Mouse (Mus musculus) neural tube, embryonic 12.5 days (tissue): ENCODE results near the gene Layn. TPM values are rescaled to one million over a fixed set of nuclear protein-coding genes. Genes with fewer than 3 reads are reported as not detected.

Experiments used
- ATAC-seq: fragments of 200-750 bp; cut with Nextera tagmentation; 2 replicates; pipeline ENCODE4 v1.8.0; 2017; ENCODE audit warnings: low read depth, mild to moderate bottlenecking, moderate TSS enrichment, moderate library complexity; ENCODE audit not compliant: low FRiP score
- H3K27ac ChIP-seq: fragments of 300-500 bp; sonication (generic); 2 replicates; pipeline ENCODE4 v1.5.1; 2016
- H3K27me3 ChIP-seq: fragments of 300-500 bp; sonication (generic); replicated peaks from 2 replicates; pipeline ENCODE4 v1.6.1; 2016; ENCODE audit warnings: mild to moderate bottlenecking
- H3K36me3 ChIP-seq: fragments of 300-500 bp; sonication (generic); 2 replicates; pipeline ENCODE4 v1.6.1; 2016; ENCODE audit warnings: mild to moderate bottlenecking
- H3K4me1 ChIP-seq: fragments of 300-500 bp; sonication (generic); 2 replicates; pipeline ENCODE4 v1.6.1; 2016
- H3K4me2 ChIP-seq: fragments of 300-500 bp; sonication (generic); replicated peaks from 2 replicates; pipeline ENCODE4 v1.6.1; 2016; ENCODE audit warnings: mild to moderate bottlenecking
- H3K4me3 ChIP-seq: fragments of 300-500 bp; sonication (generic); 2 replicates; pipeline ENCODE4 v1.5.1; 2016
- H3K9ac ChIP-seq: fragments of 300-500 bp; sonication (generic); 2 replicates; pipeline ENCODE4 v1.6.1; 2016; ENCODE audit warnings: mild to moderate bottlenecking
- H3K9me3 ChIP-seq: fragments of 300-500 bp; sonication (generic); 2 replicates; pipeline ENCODE4 v1.6.1; 2016; ENCODE audit warnings: mild to moderate bottlenecking
- WGBS: fragments of 180-500 bp; shearing (Covaris S2); methylation state at CpG from one replicate; pipeline ENCODE4 v1.1.7; 2016; 5-methylcytosine and 5-hydroxymethylcytosine counted together
- polyA plus RNA-seq: library from polyadenylated mRNA; unstranded; fragments of >200 nt; fragmentation: Nextera tagmentation; extraction: Ambion mirVana; gene quantifications from 2 replicates; pipeline ENCODE4 v1.2.1, GENCODE M21; 2016

Layn gene
- polyA plus RNA-seq, 1 experiment from 2014 or later, result 2.0 TPM

- WGBS, result 82% methylated on average over 4 of the region's 4 CpGs
- Histone ChIP-seq H3K27ac (no peak overlapping the region), H3K36me3 (no peaks in the 10 kb centered on the region), H3K9ac (no peak overlapping the region), H3K27me3 (no peaks in the 10 kb centered on the region), H3K9me3 (no peaks in the 10 kb centered on the region), H3K4me2 (no peak overlapping the region), H3K4me1 (peaks cover under 1% of the 10 kb centered on the region; the same call in 1 of the 2 replicates), H3K4me3 (no peak overlapping the region)
- no peak for ATAC-seq
Observed at GRCm38 (mm10) chr9:51070801-51071200, 6.1 kb downstream of the Layn start.

- H3K4me1 ChIP-seq, result no peaks in the 10 kb centered on the region
- WGBS, result 63% methylated on average over 3 of the region's 3 CpGs
- ATAC-seq, result no peak
- H3K4me2 ChIP-seq, result no peak overlapping the region
- H3K4me3 ChIP-seq, result no peak overlapping the region
- H3K9me3 ChIP-seq, result no peaks in the 10 kb centered on the region
- no peak overlapping the region for H3K9ac ChIP-seq
- no peak overlapping the region for H3K27ac ChIP-seq
- no peaks in the 10 kb centered on the region for H3K36me3 ChIP-seq
- H3K27me3 ChIP-seq, result no peaks in the 10 kb centered on the region
Observed at GRCm38 (mm10) chr9:51068202-51068601, 8.7 kb downstream of the Layn start.

- ATAC-seq, result no peak
- Histone ChIP-seq H3K27ac (no peak within 1 kb of the TSS), H3K4me3 (no peak within 1 kb of the TSS), H3K4me1 (no peaks in the 10 kb centered on the region), H3K9me3 (no peaks in the 10 kb centered on the region), H3K36me3 (no peaks in the 10 kb centered on the region), H3K27me3 (no peaks in the 10 kb centered on the region), H3K9ac (no peak within 1 kb of the TSS), H3K4me2 (no peak within 1 kb of the TSS)
- WGBS, result 88% methylated on average over 2 of the region's 2 CpGs
Observed at GRCm38 (mm10) chr9:51060601-51061000, 16.3 kb downstream of the Layn start, which contains the start of gene Btg4. Btg4 (plus strand) TSS chr9:51060901.

- no peaks in the 10 kb centered on the region for H3K27me3 ChIP-seq
- no peaks in the 10 kb centered on the region for H3K9me3 ChIP-seq
- H3K9ac ChIP-seq, result no peak overlapping the region
- H3K4me1 ChIP-seq, result no peaks in the 10 kb centered on the region
- H3K4me2 ChIP-seq, result no peak overlapping the region
- no peak overlapping the region for H3K27ac ChIP-seq
- no peak for ATAC-seq
- no peaks in the 10 kb centered on the region for H3K36me3 ChIP-seq
- H3K4me3 ChIP-seq, result no peak overlapping the region
- WGBS, result 83% methylated on average over 4 of the region's 4 CpGs
Observed at GRCm38 (mm10) chr9:51058951-51059521, 17.9 kb downstream of the Layn start.

GRCm38 (mm10) chr9:51056360-51057324 is 20.3 kb downstream of the Layn start:
- H3K27ac ChIP-seq, result no peak overlapping the region
- H3K36me3 ChIP-seq, result no peaks in the 10 kb centered on the region
- H3K9ac ChIP-seq, result no peak overlapping the region
- no peak overlapping the region for H3K4me3 ChIP-seq
- H3K4me2 ChIP-seq, result no peak overlapping the region
- no peaks in the 10 kb centered on the region for H3K27me3 ChIP-seq
- H3K4me1 ChIP-seq, result no peaks in the 10 kb centered on the region
- H3K9me3 ChIP-seq, result no peaks in the 10 kb centered on the region
- no peak for ATAC-seq
- 64% methylated on average over 3 of the region's 3 CpGs for WGBS

- no peak overlapping the region for H3K9ac ChIP-seq
- H3K4me2 ChIP-seq, result no peak overlapping the region
- H3K36me3 ChIP-seq, result no peaks in the 10 kb centered on the region
- H3K9me3 ChIP-seq, result no peaks in the 10 kb centered on the region
- no peaks in the 10 kb centered on the region for H3K27me3 ChIP-seq
- WGBS, result 77% methylated on average over 3 of the region's 3 CpGs
- ATAC-seq, result no peak
- no peak overlapping the region for H3K27ac ChIP-seq
- H3K4me1 ChIP-seq, result no peaks in the 10 kb centered on the region
- no peak overlapping the region for H3K4me3 ChIP-seq
Observed at GRCm38 (mm10) chr9:51052180-51052579, 24.7 kb downstream of the Layn start.

- Histone ChIP-seq H3K4me2 (no peak overlapping the region), H3K9ac (no peak overlapping the region), H3K9me3 (no peaks in the 10 kb centered on the region), H3K36me3 (no peaks in the 10 kb centered on the region), H3K4me3 (no peak overlapping the region), H3K27me3 (no peaks in the 10 kb centered on the region), H3K4me1 (no peaks in the 10 kb centered on the region), H3K27ac (no peak overlapping the region)
- 78% methylated on average over 6 of the region's 6 CpGs for WGBS
- ATAC-seq, result no peak
Observed at GRCm38 (mm10) chr9:51042136-51042535, 34.8 kb downstream of the Layn start.

- H3K36me3 ChIP-seq, result no peaks in the 10 kb centered on the region
- no peak overlapping the region for H3K4me2 ChIP-seq
- H3K4me1 ChIP-seq, result no peaks in the 10 kb centered on the region
- 92% methylated on average over 7 of the region's 7 CpGs for WGBS
- H3K4me3 ChIP-seq, result no peak overlapping the region
- H3K27me3 ChIP-seq, result no peaks in the 10 kb centered on the region
- no peaks in the 10 kb centered on the region for H3K9me3 ChIP-seq
- no peak overlapping the region for H3K9ac ChIP-seq
- H3K27ac ChIP-seq, result no peak overlapping the region
- ATAC-seq, result no peak
Observed at GRCm38 (mm10) chr9:51041491-51041980, 35.4 kb downstream of the Layn start.

GRCm38 (mm10) chr9:51032785-51033529 is 43.9 kb downstream of the Layn start:
- no peak for ATAC-seq
- Histone ChIP-seq H3K4me1 (no peaks in the 10 kb centered on the region), H3K9me3 (no peaks in the 10 kb centered on the region), H3K4me3 (no peak overlapping the region), H3K27me3 (no peaks in the 10 kb centered on the region), H3K36me3 (no peaks in the 10 kb centered on the region), H3K9ac (no peak overlapping the region), H3K4me2 (no peak overlapping the region), H3K27ac (no peak overlapping the region)
- WGBS, result 77% methylated on average over 3 of the region's 3 CpGs

GRCm38 (mm10) chr9:51032291-51032690 is 44.6 kb downstream of the Layn start:
- Histone ChIP-seq H3K27me3 (no peaks in the 10 kb centered on the region), H3K36me3 (no peaks in the 10 kb centered on the region), H3K4me1 (no peaks in the 10 kb centered on the region), H3K9ac (no peak overlapping the region), H3K4me3 (no peak overlapping the region), H3K9me3 (no peaks in the 10 kb centered on the region), H3K4me2 (no peak overlapping the region), H3K27ac (no peak overlapping the region)
- no peak for ATAC-seq
- WGBS, result 41% methylated on average over 8 of the region's 8 CpGs

GRCm38 (mm10) chr9:51031603-51032002 is 45.3 kb downstream of the Layn start:
- H3K27ac ChIP-seq, result no peak overlapping the region
- no peak for ATAC-seq
- 74% methylated on average over 6 of the region's 6 CpGs for WGBS
- no peak overlapping the region for H3K4me2 ChIP-seq
- H3K36me3 ChIP-seq, result no peaks in the 10 kb centered on the region
- H3K27me3 ChIP-seq, result no peaks in the 10 kb centered on the region
- H3K9ac ChIP-seq, result no peak overlapping the region
- H3K4me3 ChIP-seq, result no peak overlapping the region
- no peaks in the 10 kb centered on the region for H3K4me1 ChIP-seq
- H3K9me3 ChIP-seq, result no peaks in the 10 kb centered on the region

GRCm38 (mm10) chr9:51030147-51030546 is 46.7 kb downstream of the Layn start:
- no peak overlapping the region for H3K4me2 ChIP-seq
- H3K36me3 ChIP-seq, result no peaks in the 10 kb centered on the region
- no peaks in the 10 kb centered on the region for H3K9me3 ChIP-seq
- H3K27ac ChIP-seq, result no peak overlapping the region
- no peak for ATAC-seq
- 67% methylated on average over 1 of the region's 1 CpGs for WGBS
- no peak overlapping the region for H3K4me3 ChIP-seq
- no peaks in the 10 kb centered on the region for H3K27me3 ChIP-seq
- H3K4me1 ChIP-seq, result no peaks in the 10 kb centered on the region
- H3K9ac ChIP-seq, result no peak overlapping the region
